Mouse (Mus musculus) embryonic facial prominence, embryonic 15.5 days (tissue): ENCODE results near the gene Ism1. TPM values are rescaled to one million over a fixed set of nuclear protein-coding genes. Genes with fewer than 3 reads are reported as not detected.

Experiments used
- ATAC-seq: fragments of 200-750 bp; cut with Nextera tagmentation; 2 replicates; pipeline ENCODE4 v1.8.0; 2017; ENCODE audit warnings: low read depth, moderate TSS enrichment; ENCODE audit not compliant: insufficient number of reproducible peaks, low FRiP score, low TSS enrichment
- H3K27ac ChIP-seq: fragments of 300-500 bp; sonication (generic); replicated peaks from 2 replicates; pipeline ENCODE4 v1.5.1; 2015; ENCODE audit warnings: mild to moderate bottlenecking, inconsistent platforms
- H3K27me3 ChIP-seq: fragments of 300-500 bp; sonication (generic); 2 replicates; pipeline ENCODE4 v1.6.1; 2015; ENCODE audit warnings: inconsistent platforms
- H3K36me3 ChIP-seq: fragments of 300-500 bp; sonication (generic); 2 replicates; pipeline ENCODE4 v1.6.1; 2015; ENCODE audit warnings: mild to moderate bottlenecking, inconsistent platforms
- H3K4me1 ChIP-seq: fragments of 300-500 bp; sonication (generic); 2 replicates; pipeline ENCODE4 v1.6.1; 2015; ENCODE audit warnings: inconsistent platforms
- H3K4me2 ChIP-seq: fragments of 300-500 bp; sonication (generic); replicated peaks from 2 replicates; pipeline ENCODE4 v1.6.1; 2015; ENCODE audit warnings: mild to moderate bottlenecking, inconsistent platforms
- H3K4me3 ChIP-seq: fragments of 300-500 bp; sonication (generic); replicated peaks from 2 replicates; pipeline ENCODE4 v1.5.1; 2015; ENCODE audit warnings: mild to moderate bottlenecking, inconsistent platforms
- H3K9ac ChIP-seq: fragments of 300-500 bp; sonication (generic); 2 replicates; pipeline ENCODE4 v1.6.1; 2015; ENCODE audit warnings: inconsistent platforms
- H3K9me3 ChIP-seq: fragments of 300-500 bp; sonication (generic); replicated peaks from 2 replicates; pipeline ENCODE4 v1.6.1; 2016; ENCODE audit warnings: inconsistent platforms
- WGBS: fragments of 180-500 bp; shearing (Covaris S2); methylation state at CpG from one replicate; pipeline ENCODE4 v1.1.7; 2015; 5-methylcytosine and 5-hydroxymethylcytosine counted together
- polyA plus RNA-seq: library from polyadenylated mRNA; unstranded; fragments of >200 nt; fragmentation: Nextera tagmentation; extraction: Ambion mirVana; gene quantifications from 2 replicates; pipeline ENCODE4 v1.2.1, GENCODE M21; 2015

Gene Ism1
- polyA plus RNA-seq, 1 experiment from 2014 or later = 4.2 TPM

- Histone ChIP-seq H3K4me1 (peaks cover 17% of the 10 kb centered on the region), H3K27ac (peak overlapping the region; percentile 82), H3K9ac (peak overlapping the region; percentile 65), H3K4me2 (peak overlapping the region; percentile 98), H3K9me3 (no peaks in the 10 kb centered on the region), H3K36me3 (no peaks in the 10 kb centered on the region), H3K4me3 (peak overlapping the region; percentile 88), H3K27me3 (peaks cover 15% of the 10 kb centered on the region)
- ATAC-seq = peak; percentile 87
- 1% methylated on average over 55 of the region's 84 CpGs for WGBS
Observed at GRCm38 (mm10) chr2:139678275-139679140, 530 bp downstream of the Ism1 start.

GRCm38 (mm10) chr2:139682540-139682939 is 4.6 kb downstream of the Ism1 start:
- ATAC-seq = no peak
- peaks cover 7% of the 10 kb centered on the region for H3K4me1 ChIP-seq
- no peaks in the 10 kb centered on the region for H3K9me3 ChIP-seq
- no peak overlapping the region for H3K4me3 ChIP-seq
- peaks cover 4% of the 10 kb centered on the region; the same call in 1 of the 2 replicates for H3K27me3 ChIP-seq
- no peak overlapping the region for H3K4me2 ChIP-seq
- H3K27ac ChIP-seq = no peak overlapping the region
- no peaks in the 10 kb centered on the region for H3K36me3 ChIP-seq
- H3K9ac ChIP-seq = no peak overlapping the region
- WGBS = 65% methylated on average over 3 of the region's 3 CpGs

- H3K9ac ChIP-seq = no peak overlapping the region
- no peaks in the 10 kb centered on the region for H3K36me3 ChIP-seq
- H3K4me1 ChIP-seq = no peaks in the 10 kb centered on the region
- 96% methylated on average over 1 of the region's 1 CpGs for WGBS
- H3K4me3 ChIP-seq = no peak overlapping the region
- ATAC-seq = no peak
- no peaks in the 10 kb centered on the region for H3K9me3 ChIP-seq
- no peak overlapping the region for H3K4me2 ChIP-seq
- no peaks in the 10 kb centered on the region for H3K27me3 ChIP-seq
- no peak overlapping the region for H3K27ac ChIP-seq
Observed at GRCm38 (mm10) chr2:139689442-139690003, 11.5 kb downstream of the Ism1 start.

GRCm38 (mm10) chr2:139693521-139693920 is 15.5 kb downstream of the Ism1 start:
- 87% methylated on average over 3 of the region's 3 CpGs for WGBS
- Histone ChIP-seq H3K4me1 (peaks cover 7% of the 10 kb centered on the region), H3K27me3 (no peaks in the 10 kb centered on the region), H3K27ac (no peak overlapping the region), H3K4me2 (no peak overlapping the region), H3K9ac (no peak overlapping the region), H3K9me3 (no peaks in the 10 kb centered on the region), H3K36me3 (no peaks in the 10 kb centered on the region), H3K4me3 (no peak overlapping the region)
- no peak for ATAC-seq

- ATAC-seq = no peak
- Histone ChIP-seq H3K4me1 (peaks cover 7% of the 10 kb centered on the region), H3K27ac (no peak overlapping the region), H3K9ac (no peak overlapping the region), H3K27me3 (no peaks in the 10 kb centered on the region), H3K4me3 (no peak overlapping the region), H3K9me3 (no peaks in the 10 kb centered on the region), H3K36me3 (no peaks in the 10 kb centered on the region), H3K4me2 (no peak overlapping the region)
- WGBS = 86% methylated on average over 5 of the region's 5 CpGs
Observed at GRCm38 (mm10) chr2:139694638-139695037, 16.7 kb downstream of the Ism1 start.

- Histone ChIP-seq H3K27me3 (no peaks in the 10 kb centered on the region), H3K4me2 (no peak overlapping the region), H3K4me1 (peaks cover 7% of the 10 kb centered on the region), H3K9ac (no peak overlapping the region), H3K27ac (no peak overlapping the region), H3K9me3 (peaks cover 8% of the 10 kb centered on the region; the same call in 1 of the 2 replicates), H3K36me3 (no peaks in the 10 kb centered on the region), H3K4me3 (no peak overlapping the region)
- no peak for ATAC-seq
- WGBS = 25% methylated on average over 2 of the region's 2 CpGs
Observed at GRCm38 (mm10) chr2:139696578-139696977, 18.6 kb downstream of the Ism1 start.

GRCm38 (mm10) chr2:139700609-139701008 is 22.6 kb downstream of the Ism1 start:
- ATAC-seq = no peak
- no peak overlapping the region for H3K9ac ChIP-seq
- WGBS = 98% methylated on average over 1 of the region's 1 CpGs
- no peaks in the 10 kb centered on the region for H3K36me3 ChIP-seq
- no peak overlapping the region for H3K27ac ChIP-seq
- H3K4me3 ChIP-seq = no peak overlapping the region
- H3K27me3 ChIP-seq = no peaks in the 10 kb centered on the region
- peaks cover 8% of the 10 kb centered on the region; the same call in 1 of the 2 replicates for H3K9me3 ChIP-seq
- peaks cover 7% of the 10 kb centered on the region for H3K4me1 ChIP-seq
- H3K4me2 ChIP-seq = no peak overlapping the region

GRCm38 (mm10) chr2:139704951-139705350 is 27.0 kb downstream of the Ism1 start:
- no peak overlapping the region for H3K27ac ChIP-seq

GRCm38 (mm10) chr2:139708194-139708899 is 30.4 kb downstream of the Ism1 start:
- Histone ChIP-seq H3K4me2 (no peak overlapping the region), H3K9me3 (no peaks in the 10 kb centered on the region), H3K4me1 (no peaks in the 10 kb centered on the region), H3K36me3 (no peaks in the 10 kb centered on the region), H3K9ac (no peak overlapping the region), H3K27me3 (no peaks in the 10 kb centered on the region), H3K4me3 (no peak overlapping the region), H3K27ac (no peak overlapping the region)
- no peak for ATAC-seq
- 61% methylated on average over 6 of the region's 6 CpGs for whole genome bisulfite sequencing

More at GRCm38 (mm10) chr2:139704951-139705350, 27.0 kb downstream of the Ism1 start:
- H3K27me3 ChIP-seq = no peaks in the 10 kb centered on the region
- 45% methylated on average over 3 of the region's 3 CpGs for WGBS
- no peaks in the 10 kb centered on the region for H3K36me3 ChIP-seq
- peaks cover 8% of the 10 kb centered on the region; the same call in 1 of the 2 replicates for H3K9me3 ChIP-seq
- H3K4me3 ChIP-seq = no peak overlapping the region
- no peak overlapping the region for H3K9ac ChIP-seq
- ATAC-seq = no peak
- no peak overlapping the region for H3K4me2 ChIP-seq
- H3K4me1 ChIP-seq = no peaks in the 10 kb centered on the region

GRCm38 (mm10) chr2:139711640-139712039 is 33.7 kb downstream of the Ism1 start:
- 34% methylated on average over 3 of the region's 3 CpGs for WGBS
- Histone ChIP-seq H3K9ac (no peak overlapping the region), H3K27me3 (no peaks in the 10 kb centered on the region), H3K4me1 (no peaks in the 10 kb centered on the region), H3K9me3 (no peaks in the 10 kb centered on the region), H3K27ac (no peak overlapping the region), H3K4me3 (no peak overlapping the region), H3K36me3 (no peaks in the 10 kb centered on the region), H3K4me2 (no peak overlapping the region)
- ATAC-seq = no peak

GRCm38 (mm10) chr2:139712046-139712445 is 34.1 kb downstream of the Ism1 start:
- H3K9me3 ChIP-seq = no peaks in the 10 kb centered on the region
- no peak overlapping the region for H3K9ac ChIP-seq
- 71% methylated on average over 10 of the region's 10 CpGs for WGBS
- H3K36me3 ChIP-seq = no peaks in the 10 kb centered on the region
- no peak for ATAC-seq
- no peak overlapping the region for H3K4me2 ChIP-seq
- H3K4me1 ChIP-seq = no peaks in the 10 kb centered on the region
- H3K27me3 ChIP-seq = no peaks in the 10 kb centered on the region
- no peak overlapping the region for H3K4me3 ChIP-seq
- H3K27ac ChIP-seq = no peak overlapping the region
